Mouse (Mus musculus) kidney, adult 11 months (tissue): ENCODE data around the gene Rpl22.
A peak's percentile ranks its signal among the peaks of the same experiment; 100 is the strongest.

Source experiments
- DNase-seq: peaks from one replicate; pipeline ENCODE4 v3.0.0; 2022

The Rpl22 gene

DNA sequence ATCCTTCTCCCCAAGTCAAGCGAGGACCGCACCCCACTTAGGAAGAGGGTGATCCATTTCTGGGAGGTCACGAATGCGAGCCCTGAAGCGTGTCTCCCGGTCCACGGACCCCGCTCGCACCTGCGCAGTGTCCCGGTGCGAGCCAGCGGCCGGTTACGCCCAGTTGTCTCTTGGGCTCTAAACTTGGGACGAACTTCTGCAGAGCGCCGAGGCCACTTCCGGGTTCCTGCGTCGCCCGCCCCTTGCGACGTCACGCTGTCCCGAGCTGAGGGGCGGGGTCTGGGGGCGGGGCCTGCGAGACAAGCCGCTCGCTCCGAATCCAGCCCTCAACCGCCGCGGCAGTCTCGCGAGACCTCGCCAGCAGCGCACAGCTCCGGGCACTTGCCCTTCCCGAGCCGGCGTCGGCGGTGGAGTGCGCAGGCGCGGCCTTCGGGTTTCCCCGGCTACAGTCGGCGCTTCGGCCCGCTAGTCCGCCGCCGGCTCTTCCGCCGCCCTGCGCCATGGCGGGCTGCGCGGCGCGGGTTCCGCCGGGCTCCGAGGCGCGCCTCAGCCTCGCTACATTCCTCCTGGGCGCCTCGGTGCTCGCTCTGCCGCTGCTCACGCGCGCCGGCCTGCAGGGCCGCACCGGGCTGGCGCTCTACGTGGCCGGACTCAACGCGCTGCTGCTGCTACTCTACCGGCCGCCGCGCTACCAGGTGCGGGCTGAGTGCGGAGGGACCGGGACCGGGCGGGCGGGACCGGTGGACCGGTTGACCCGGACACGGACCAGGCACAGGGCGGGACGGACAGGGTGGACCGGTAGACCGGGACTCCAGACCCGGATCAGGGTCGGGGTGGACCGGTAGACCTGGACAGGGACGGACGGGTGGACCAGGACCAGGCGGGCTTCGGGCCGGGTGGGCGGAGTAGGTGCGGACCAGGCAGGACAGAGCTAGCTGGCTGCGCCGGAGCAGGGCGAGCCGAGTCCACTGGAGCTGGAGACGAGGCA lies 28.4 kb upstream of the Rpl22 start, which contains the start of gene Icmt:
Gene Icmt, plus strand, starts transcription at position 354 of the 988 bp plus-strand sequence.
- DNase-seq = peak; percentile 98

DNA sequence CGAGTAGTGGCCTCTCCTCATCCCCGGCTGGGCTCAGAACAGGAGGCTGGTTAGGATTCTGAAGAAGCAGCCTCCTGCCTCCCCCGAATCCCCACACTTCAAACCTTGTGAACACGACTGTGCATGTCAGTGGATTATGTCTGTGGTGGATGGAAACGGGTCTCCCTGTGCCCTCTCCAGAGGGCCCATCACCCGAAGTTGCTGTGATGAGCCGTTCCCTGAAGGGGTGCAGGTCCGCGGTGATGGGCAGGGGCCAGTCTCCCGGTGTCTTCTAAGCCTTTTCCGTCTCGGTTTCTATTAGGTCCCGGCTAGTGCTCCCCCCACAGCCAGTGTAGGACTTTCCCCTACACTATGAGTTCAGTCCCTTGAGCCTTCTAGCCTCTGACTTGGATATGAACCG lies 26.7 kb upstream of the Rpl22 start:
- DNase-seq = no peak

DNA sequence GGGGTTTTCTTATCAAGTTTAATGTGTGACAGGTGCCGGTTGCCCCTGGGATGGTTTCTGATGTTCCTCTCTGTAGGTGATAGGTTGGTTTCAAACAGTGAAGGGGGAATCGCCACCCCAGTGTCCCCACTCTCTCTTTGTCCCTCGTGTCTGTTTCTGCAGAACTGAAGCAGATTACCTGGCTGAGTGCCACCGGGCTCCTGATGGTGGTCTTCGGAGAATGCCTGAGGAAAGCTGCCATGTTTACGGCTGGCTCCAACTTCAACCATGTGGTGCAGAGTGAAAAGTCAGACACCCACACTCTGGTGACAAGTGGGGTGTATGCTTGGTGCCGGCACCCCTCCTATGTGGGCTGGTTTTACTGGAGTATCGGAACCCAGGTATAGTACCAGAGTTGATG lies 25.2 kb upstream of the Rpl22 start:
- DNase-seq = no peak

DNA sequence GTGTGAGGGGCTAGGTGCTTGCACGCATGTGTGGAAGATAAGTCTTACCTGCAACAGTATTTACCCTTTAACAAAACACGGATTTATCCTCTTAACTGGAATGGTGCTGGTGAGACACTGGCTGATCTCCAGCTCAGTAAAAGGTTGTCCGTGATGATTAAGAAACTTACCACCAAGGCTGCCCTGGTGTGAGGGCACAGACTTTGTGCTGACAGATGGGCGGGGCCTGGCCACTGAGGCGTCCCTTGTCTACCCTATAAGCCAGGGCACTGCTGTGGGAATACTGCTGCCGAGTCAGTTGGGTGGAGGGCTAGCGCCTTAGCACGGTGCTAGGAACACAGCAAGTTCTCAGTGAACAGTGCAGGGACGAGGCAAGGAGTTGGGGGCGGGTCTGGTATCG lies 23.5 kb upstream of the Rpl22 start:
- DNase-seq = peak; percentile 73

DNA sequence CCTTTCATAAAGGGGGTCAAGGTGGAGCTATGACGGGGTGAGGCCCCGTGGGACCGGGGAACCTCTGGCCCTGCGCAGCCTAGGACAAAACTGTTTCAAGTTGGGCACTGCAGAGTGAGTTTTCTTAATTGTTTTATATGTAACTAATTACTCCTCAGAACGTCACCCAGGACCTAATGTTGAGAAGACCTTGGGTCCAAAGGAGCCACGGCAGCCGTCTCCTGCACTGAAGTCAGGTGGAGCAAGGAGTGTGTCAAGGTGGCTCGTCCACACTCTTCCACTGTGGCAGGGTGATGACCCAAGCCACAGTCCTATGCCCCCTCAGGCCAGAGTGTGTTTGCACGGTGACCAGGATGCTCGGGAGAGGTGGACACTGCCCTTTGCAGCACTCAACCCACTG lies 22.4 kb upstream of the Rpl22 start:
- DNase-seq = peak; percentile 83

DNA sequence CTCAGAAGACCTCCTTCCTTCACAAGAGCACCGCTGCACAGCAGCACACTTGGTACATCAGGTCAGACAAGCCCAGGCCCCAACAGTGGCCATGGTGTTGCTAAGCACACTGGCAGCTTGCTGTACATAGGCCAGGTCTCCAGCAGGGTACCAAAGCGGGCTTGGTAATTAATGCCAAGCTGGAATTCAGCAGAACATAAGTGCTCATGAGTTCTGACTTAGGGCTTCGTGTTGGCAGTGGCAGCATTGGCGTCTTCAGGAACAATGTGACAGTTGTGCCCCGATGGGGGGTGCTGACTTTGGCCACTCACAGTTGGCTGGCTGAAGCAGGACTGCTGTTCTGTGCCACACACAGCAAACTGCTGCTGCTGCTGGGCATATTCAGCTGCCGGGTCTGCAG lies 20.9 kb upstream of the Rpl22 start:
- DNase-seq = no peak

DNA sequence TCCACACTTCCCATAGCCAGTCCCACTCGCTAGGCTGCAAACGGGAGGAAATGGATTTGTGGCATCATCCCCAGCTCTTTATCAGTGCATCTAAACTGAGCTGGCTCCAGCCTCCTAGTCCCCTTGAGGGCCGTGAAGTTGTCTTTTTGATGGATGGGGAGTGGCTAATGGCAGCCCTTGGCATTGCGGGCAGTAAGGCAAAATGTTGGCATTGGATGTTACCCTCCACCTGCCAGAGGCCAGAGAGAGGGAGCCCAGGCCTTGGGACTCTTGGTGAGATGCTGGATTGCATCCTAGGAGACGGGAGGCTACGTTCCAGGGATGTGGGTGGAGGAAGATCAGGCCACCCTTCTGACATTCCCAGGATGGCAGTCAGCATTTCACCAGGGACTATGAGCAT lies 19.6 kb upstream of the Rpl22 start:
- DNase-seq = no peak

DNA sequence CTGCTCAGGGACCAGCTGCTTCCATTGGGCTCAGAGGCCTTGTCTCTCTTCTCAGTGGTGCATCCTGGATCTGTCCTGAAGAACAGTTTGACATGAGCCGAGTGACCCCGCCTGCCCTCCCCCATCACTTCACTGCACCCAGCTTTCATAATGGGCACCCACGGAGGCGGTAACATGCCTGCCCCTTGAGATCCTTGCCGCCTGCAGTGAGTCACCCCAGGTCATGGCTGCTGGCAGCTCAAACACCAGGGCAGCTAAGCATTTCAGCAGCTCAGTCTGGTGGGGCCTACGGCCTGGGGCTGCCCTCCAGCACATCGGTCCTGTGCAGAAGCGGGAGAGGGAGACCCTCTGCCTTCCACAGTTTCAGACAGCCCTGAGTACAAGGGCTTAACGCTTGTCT lies 18.0 kb upstream of the Rpl22 start:
- no peak for DNase-seq

DNA sequence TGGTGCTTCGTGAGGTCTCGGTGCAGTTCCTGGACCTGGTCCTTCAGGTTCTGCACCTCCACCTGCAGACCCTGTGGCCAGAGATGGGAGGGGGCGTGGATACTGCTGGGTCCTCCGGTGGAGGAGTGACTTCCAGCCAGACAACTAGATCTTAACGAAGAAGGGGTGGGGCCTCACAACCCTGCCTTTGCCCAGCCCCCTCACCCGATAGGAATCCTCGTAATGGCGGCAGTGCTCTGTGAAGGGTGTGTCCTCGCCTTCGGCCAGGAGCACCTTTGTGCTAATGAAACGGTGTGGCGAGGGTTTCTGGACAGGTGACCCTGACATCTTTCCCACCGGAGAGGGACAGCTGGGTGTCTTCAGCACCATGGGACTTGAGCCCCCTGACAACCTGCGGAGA lies 13.4 kb upstream of the Rpl22 start:
- DNase-seq = no peak

DNA sequence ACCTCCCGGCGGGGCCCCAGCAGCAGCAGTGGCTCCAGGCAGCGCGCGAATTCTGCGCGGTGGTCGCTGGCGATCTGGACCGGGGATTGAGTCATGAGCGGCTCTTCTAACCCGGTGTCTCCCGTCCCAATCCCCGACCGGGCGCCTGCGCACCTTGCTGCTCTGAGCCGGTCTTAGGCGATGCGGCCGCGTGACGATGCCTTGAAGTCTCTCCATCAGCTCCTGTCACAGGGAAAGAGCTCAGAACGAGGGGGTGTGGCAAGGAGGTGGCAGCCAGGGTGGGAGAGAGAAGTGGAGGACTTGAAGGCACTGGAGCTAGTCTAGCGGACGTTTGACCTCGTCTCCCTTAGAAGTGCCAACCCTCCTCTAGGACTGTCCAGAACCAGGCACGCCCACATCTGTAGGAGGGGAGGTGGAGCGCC lies 12.3 kb upstream of the Rpl22 start:
- DNase-seq = no peak

DNA sequence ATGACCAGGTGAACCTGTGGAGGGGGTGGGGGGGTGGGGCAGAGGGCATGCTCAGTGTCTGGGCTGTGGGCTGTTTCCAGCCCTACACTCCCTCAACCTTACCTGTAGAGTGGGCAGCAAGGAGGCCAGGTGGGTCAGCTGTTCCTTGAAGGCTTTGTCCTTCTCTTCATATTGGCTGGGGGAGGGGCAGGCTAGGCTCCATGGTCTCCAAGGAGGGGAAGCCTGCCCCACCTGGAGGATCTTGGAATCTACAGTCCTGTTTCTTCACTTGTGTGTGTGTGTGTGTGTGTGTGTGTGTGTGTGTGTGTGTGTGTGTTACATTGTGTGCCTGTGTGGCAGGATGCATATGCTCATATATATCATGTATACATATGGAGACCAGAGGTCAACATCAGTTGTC lies 11.6 kb upstream of the Rpl22 start:
- DNase-seq = no peak

DNA sequence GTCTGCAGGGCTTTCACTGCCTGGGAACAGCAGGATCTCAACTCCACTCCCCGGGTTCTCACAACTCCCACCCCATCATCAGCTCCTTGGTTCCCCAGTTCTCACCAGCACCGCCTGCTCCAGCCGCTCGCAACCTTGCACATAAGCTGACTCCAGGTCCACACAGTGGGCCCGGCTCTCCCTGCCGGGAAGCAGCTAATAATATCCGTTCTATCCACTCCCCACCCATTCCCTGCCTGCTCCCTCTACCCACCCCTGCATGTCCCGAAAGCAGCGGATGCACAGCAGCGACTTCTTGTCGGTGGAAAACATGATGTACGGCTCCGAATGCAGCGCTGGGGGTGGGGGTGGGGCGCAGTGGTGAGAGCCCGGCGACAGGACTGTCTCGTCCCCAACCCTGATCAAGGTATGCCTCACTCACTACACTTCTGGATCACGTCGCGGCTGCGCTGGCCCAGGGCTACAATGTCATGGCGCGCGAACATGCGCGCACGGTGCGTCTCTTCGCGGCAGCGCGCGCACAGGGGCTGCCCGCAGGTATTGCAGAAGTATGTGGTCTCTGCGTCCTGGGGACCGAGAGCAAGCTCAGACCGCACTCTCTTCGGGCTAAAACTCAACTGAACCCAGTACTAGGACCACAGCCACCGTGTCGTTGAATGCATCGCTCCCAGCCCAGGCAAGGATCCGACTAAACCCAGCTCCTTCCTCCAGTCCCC lies 9.9 kb upstream of the Rpl22 start:
- DNase-seq = no peak

DNA sequence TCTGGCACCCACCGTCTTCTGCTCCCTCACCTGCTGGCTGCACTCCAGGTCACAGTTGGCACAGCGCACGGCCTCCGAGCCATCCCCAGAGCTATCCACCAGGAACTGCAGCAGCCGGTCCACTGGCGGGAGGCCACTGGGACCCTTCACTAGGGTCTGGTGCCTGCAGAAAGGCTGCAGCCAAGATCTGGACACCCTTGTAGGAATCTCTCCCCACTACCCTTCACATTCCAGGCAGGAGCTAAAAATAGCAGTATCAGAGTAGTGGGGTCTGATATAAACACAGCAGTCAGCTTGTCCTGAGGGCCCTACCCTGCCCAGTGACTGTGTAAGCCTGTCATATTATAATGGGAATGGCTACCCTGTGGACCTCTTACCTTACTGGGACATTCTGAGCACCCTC lies 7.9 kb upstream of the Rpl22 start:
- no peak for DNase-seq

DNA sequence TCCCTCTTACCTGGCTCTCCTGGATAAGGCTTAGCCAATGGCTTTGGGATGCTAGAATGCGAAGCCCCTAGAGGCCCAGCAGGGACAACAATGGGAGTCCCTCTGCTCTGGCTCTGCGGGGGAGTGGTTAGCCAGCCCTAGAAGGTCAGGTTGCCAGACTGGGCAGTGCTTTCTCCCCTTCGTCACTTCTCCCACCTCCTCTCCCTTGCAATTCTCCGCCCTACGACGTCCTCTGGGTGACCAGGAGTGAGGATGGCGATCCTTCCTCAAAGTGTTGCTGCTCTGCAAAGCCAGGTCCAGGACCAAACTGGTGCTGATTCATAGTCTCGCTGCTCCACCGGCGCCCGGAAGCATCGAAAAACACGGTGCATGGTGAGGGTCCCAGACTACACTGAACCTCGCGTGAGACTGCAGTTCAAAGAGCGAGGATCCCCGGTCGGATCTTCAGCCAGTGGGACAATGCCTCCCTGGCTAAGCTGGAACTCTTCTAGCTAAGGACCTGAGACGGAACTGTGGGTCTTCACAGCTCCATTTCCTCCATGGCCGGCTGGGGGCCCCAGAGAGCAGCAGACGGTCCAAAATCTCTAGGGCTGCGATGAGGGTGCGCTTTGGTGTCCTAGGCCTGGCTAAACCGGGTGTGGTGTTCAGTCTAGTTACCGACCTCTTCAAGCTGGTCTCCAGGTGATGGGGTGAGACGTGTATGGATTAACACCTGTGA lies 6.9 kb upstream of the Rpl22 start, which contains the start of gene Rnf207:
Gene Rnf207, minus strand, starts transcription at position 477 of the 718 bp plus-strand sequence.
- peak; percentile 50 for DNase-seq

DNA sequence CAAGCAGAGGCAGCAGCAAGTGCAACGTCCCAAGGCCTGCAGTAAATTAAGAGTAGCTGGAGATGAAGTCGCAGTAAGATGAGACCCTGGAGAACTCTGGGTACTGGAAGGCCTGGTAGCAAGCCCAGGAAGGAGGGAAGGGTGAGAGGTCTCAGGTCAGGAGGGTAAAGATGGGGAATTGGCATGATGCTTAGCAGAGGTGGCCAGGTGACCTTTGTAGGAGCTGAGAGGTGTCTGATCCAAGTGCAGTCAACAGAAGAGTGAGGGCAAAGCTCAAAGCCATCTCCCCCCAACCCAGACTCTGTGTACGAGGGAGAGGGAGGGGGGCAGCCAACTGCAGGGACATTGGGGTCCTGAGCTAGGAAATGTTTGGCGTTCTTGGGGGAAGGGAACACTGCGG lies 4.1 kb upstream of the Rpl22 start:
- peak; percentile 57 for DNase-seq

DNA sequence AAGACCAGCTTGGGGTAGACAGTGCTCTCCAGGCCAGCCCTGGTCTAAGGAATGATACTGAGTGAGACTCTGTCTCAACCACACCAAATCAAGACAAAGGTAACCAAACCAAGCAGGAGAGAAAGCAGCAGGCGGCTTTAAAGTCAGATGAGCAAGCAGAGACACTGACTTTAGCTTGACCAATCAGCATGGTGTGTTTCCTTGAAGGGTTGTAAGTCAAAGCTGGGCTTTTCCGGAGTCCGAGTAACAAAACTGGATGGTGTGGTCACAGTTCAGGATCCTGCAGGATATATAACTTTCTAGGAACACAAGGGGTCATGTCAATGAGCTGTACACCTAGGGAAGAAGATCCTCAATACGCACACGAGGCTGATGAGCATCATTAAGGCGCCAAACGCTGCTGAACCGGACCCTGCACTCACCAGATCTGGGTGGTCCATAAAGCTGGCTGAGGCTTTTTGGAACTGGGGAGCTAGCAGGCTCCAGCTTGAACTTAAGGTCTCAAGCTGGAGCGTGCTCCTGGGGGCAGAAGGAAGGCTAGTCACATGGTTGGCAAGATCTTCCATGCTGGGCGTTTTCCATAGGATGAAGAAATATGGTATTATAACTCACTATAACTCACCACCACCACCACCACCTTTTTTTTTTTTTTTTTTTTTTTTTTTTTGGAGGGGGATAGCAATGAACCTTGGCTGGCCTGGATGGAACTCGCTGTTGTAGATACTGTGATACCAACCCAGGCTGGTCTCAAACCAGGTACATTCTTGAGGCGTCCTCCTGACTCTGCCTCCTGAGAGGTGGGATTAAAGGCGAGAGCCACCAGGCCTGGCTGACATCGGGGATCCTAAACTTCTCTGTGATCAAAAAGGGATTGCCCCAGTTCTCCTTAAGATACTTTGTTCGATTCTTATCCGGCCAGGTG lies 640 bp upstream of the Rpl22 start:
- no peak for DNase-seq

DNA sequence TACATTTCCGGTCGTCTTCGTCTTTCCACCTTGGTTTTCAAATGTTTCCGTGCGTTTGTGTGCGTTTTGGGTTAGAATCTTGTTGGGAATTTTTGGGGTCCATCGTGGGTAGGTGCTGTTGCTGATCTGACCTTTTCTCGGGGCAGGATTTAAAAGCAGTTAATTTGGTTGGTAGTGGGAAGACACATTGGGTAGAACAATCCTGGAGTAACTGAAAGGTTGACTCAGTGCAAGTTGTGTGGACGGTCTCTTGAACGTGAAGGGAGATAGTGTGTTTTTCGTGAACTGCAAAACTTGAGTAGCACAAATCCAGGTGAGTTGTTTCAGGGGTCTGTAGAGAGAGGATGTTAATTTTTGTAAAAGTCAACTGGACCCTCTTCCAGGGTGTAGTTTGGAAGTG lies 1.0 kb downstream of the Rpl22 start:
- DNase-seq = no peak

DNA sequence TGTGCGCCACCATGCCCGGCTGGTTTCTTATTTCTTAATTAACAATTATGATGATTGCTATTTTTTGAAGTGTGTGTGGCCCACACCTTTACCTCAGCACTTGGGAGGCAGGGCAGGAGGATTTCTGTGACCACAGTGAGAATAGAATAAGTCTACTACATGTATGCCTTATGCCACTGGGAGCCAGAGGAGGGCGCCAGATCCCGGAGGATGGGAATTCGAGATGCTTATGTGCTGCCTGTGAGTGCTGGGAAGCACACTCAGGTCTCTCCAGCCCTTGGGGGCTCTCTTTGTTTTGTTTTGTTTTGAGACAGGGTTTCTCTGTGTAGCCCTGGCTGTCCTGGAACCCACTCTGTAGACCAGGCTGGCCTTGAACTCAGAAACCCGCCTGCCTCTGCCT lies 3.1 kb downstream of the Rpl22 start:
- no peak for DNase-seq

DNA sequence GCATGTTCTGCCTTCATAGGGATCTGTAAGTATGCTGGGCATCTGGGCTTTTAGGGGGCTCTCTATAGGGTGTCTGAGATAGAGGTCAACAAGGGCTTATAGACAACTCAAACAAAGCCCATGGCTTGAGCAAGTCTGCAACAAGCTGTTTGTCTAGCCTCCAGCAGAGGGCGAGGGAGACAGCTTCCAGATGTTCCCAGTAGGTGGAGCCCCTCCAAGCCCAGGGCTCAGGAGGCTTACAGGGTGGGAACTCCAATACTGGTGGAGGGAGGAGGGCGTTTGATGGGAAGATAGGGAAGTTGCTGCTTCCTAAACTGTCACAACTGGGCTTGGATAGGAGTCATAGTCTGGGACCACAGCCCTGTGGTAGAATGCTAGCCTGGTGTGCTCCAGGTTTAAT lies 7.4 kb downstream of the Rpl22 start:
- DNase-seq = peak; percentile 37

DNA sequence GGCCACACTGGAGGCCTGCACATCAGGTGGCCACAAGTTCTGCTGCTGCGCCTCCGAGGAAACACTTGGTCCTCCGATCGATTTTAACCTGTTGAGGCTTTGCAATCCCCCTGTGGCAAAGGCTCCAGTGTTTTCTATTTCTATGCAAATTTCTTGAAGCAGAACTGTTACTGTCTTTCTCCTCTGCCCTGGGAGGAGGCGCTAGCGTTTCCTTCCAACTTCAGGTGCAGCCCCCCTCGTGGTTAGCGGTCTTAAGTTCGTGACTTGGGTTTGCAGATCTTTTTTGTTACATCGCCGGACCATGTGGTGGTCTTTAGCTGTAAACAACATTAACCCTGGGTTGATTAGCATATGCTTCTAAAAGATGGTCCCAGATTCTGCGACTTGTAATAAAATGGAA lies 8.0 kb downstream of the Rpl22 start:
- DNase-seq = no peak

DNA sequence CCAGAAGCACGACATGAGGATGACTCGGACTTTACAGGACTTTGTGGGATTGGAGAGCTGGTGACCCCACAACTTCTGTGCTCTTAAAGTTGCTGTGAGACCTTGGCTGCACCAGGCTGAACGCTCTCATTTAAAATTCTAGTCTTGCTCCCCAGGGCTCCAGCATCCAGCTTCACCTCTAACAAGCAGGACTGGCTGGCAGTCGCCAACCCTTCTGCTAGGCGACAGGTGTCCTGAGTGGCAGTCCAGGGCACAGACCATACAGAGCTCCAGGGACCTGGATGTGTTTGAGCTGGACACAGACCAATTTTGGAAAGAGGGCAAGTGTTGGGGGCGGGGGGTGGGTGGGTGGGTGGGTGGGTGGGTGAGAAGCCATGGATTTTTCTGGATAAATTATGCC lies 12.2 kb downstream of the Rpl22 start:
- DNase-seq = no peak
